Mouse (Mus musculus) CH12.LX (cell line): ENCODE measurements around the gene Trabd2b.

Experiments
- CHD2 ChIP-seq: IDR thresholded peaks from 2 replicates; pipeline ENCODE4 v1.6.1; 2011; ENCODE audit warnings: low read length, improper control_type of control experiment
- CTCF ChIP-seq, 2 experiments: IDR thresholded peaks in 1 of 2; conservative IDR thresholded peaks in 1 of 2; 2 replicates each; pipeline ENCODE4 v1.5.1; 2011 to 2012; ENCODE audit warnings: low read depth in 2 of 2, low read length in 2 of 2, improper control_type of control experiment in 1 of 2, inconsistent platforms in 1 of 2, mild to moderate bottlenecking in 1 of 2, moderate library complexity in 1 of 2
- E2F4 ChIP-seq: IDR thresholded peaks from 2 replicates; pipeline ENCODE4 v1.6.1; 2011; ENCODE audit warnings: low read depth, low read length, improper control_type of control experiment; ENCODE audit not compliant: insufficient replicate concordance
- ELF1 ChIP-seq: IDR thresholded peaks from 2 replicates; pipeline ENCODE4 v1.6.1; 2014; ENCODE audit warnings: low read depth, mild to moderate bottlenecking, inconsistent platforms, low read length, improper control_type of control experiment
- EP300 ChIP-seq: IDR thresholded peaks from 2 replicates; pipeline ENCODE4 v1.6.1; 2011; ENCODE audit warnings: low read length, improper control_type of control experiment
- POLR2A ChIP-seq: IDR thresholded peaks from 2 replicates; pipeline ENCODE4 v1.6.1; 2011; ENCODE audit warnings: low read depth, mild to moderate bottlenecking, improper control_type of control experiment, low read length
- RCOR1 ChIP-seq: conservative IDR thresholded peaks from 2 replicates; pipeline ENCODE4 v1.6.1; 2012; ENCODE audit warnings: low read depth, mild to moderate bottlenecking, inconsistent platforms, low read length, improper control_type of control experiment
- ZKSCAN1 ChIP-seq: IDR thresholded peaks from 2 replicates; pipeline ENCODE4 v1.6.1; 2012; ENCODE audit warnings: low read depth, inconsistent platforms, low read length, improper control_type of control experiment, borderline replicate concordance

DNA sequence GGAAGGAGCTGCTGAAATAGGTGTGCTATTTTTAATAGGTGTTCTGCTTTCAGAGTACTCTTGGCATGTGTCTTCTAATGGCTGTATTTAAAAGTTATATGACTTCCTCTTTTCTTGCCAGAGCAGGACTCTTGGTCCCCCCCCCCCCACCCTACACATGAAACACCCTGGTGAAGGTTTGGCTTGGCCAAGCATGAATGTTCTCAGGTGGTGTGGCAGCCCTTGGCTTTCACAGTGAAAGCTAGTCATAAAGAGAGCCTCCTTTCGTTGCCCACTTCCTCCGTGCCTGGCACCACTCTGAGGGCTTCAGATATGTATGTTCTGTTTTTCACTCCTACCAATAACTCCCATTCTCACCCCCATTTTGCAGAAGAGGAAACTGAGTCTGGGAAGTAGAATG lies 1.8 kb downstream of the Trabd2b start:
- TF ChIP-seq ELF1 (no peak), CTCF (conservative IDR thresholded peaks at IDR 0.05 in 1 of 2, IDR thresholded peaks at IDR 0.05 in 1 of 2; ENCODE audit: low read depth in 2 of 2, low read length in 2 of 2) (no peak), EP300 (no peak), CHD2 (no peak), E2F4 (no peak), POLR2A (no peak), RCOR1 (no peak), ZKSCAN1 (no peak)
